Comparison of ENCODE assay signal across 9 mouse cellular contexts in genomic region chr9:14001517-14001916, GRCm38 (mm10).
DNase-seq lines count a peak whose midpoint lies in the region; ATAC-seq lines count a peak whose summit lies in the region.
"Had no signal": no experiment of that assay in that cellular context is flagged by ENCODE, and none has a peak within 500 bp of the region (broad histone marks: within the 10 kb centered on the region; RNA-seq: fewer than 3 reads in every experiment).

No protein-coding gene starts in this region.

- no peak overlapping the region for H3K27ac ChIP-seq in midbrain, embryonic 11.5 days (ENCODE audit: low read depth, low read length)
- H3K27ac ChIP-seq in midbrain, embryonic 16.5 days (ENCODE audit: low read length) = no peak overlapping the region
- H3K27ac ChIP-seq: stomach, embryonic 15.5 days had no signal

- no peaks in the 10 kb centered on the region for H3K4me1 ChIP-seq in midbrain, embryonic 11.5 days (ENCODE audit: control insufficient read depth, insufficient read depth, low read length)
- H3K4me1 ChIP-seq in midbrain, embryonic 16.5 days (ENCODE audit: control insufficient read depth, insufficient read depth, low read length) = peaks cover 2% of the 10 kb centered on the region; the same call in 1 of the 2 replicates
- H3K4me1 ChIP-seq: stomach, embryonic 15.5 days had no signal

- no peak overlapping the region for H3K4me3 ChIP-seq in midbrain, embryonic 11.5 days (ENCODE audit: low read depth, low read length)
- H3K4me3 ChIP-seq in midbrain, embryonic 16.5 days (ENCODE audit: low read depth, low read length) = no peak overlapping the region
- H3K4me3 ChIP-seq: stomach, embryonic 15.5 days had no signal

- ATAC-seq in midbrain, embryonic 11.5 days (ENCODE audit: low FRiP score) = no peak
- no peak for ATAC-seq in midbrain, embryonic 16.5 days

- H3K4me2 ChIP-seq in midbrain, embryonic 11.5 days = no peak overlapping the region
- no peak overlapping the region for H3K4me2 ChIP-seq in midbrain, embryonic 16.5 days (ENCODE audit: low read length)
- H3K4me2 ChIP-seq: stomach, embryonic 15.5 days had no signal

- no peaks in the 10 kb centered on the region for H3K9me3 ChIP-seq in midbrain, embryonic 11.5 days (ENCODE audit: control insufficient read depth, low read length)
- no peaks in the 10 kb centered on the region for H3K9me3 ChIP-seq in midbrain, embryonic 16.5 days (replicated peaks; ENCODE audit: control insufficient read depth, low read length, poor library complexity, severe bottlenecking)
- H3K9me3 ChIP-seq: stomach, embryonic 15.5 days had no signal

- peak; percentile 44 for DNase-seq in gastrocnemius, postnatal 10 days
- DNase-seq in gastrocnemius, adult 18-20 months (ENCODE audit: low spot score) = no peak
- DNase-seq in midbrain, embryonic 11.5 days (ENCODE audit: low spot score, missing footprints) = peak; percentile 91
- DNase-seq in c-Kit-negative CD71-positive TER-119-positive erythroid progenitor cells, embryonic 14.5 days (ENCODE audit: low read depth, low spot score) = peak; percentile 6
- DNase-seq in mesoderm, embryonic 11.5 days (ENCODE audit: low read depth, low spot score) = peak; percentile 19
- no peak for DNase-seq in urinary bladder, postnatal 10 days (ENCODE audit: low spot score)
- no peak for DNase-seq in heart, adult 18-20 months

- no peaks in the 10 kb centered on the region for H3K36me3 ChIP-seq in midbrain, embryonic 11.5 days (ENCODE audit: control insufficient read depth, insufficient read depth, low read length)
- H3K36me3 ChIP-seq in midbrain, embryonic 16.5 days (ENCODE audit: control insufficient read depth, insufficient read depth, low read length) = no peaks in the 10 kb centered on the region
- H3K36me3 ChIP-seq: stomach, embryonic 15.5 days had no signal

- no peak overlapping the region for H3K9ac ChIP-seq in midbrain, embryonic 11.5 days (ENCODE audit: low read length)
- H3K9ac ChIP-seq in midbrain, embryonic 16.5 days (ENCODE audit: low read depth, low read length) = no peak overlapping the region
- H3K9ac ChIP-seq: stomach, embryonic 15.5 days had no signal

- 77% methylated on average over 7 of the region's 7 CpGs for WGBS in midbrain, embryonic 11.5 days
- WGBS in midbrain, embryonic 16.5 days = 82% methylated on average over 7 of the region's 7 CpGs

- H3K27me3 ChIP-seq in midbrain, embryonic 11.5 days (ENCODE audit: control insufficient read depth, insufficient read depth, low read length) = no peaks in the 10 kb centered on the region
- no peaks in the 10 kb centered on the region for H3K27me3 ChIP-seq in midbrain, embryonic 16.5 days (ENCODE audit: control insufficient read depth, insufficient read depth, low read depth, low read length)
- H3K27me3 ChIP-seq: stomach, embryonic 15.5 days had no signal

Comparison
In these comparisons a context has a peak if more than half of its experiments do, and no peak if none do; other contexts are left out.
1. DNase-seq: peak in gastrocnemius, postnatal 10 days (single experiment), midbrain, embryonic 11.5 days (single experiment), c-Kit-negative CD71-positive TER-119-positive erythroid progenitor cells, embryonic 14.5 days (single experiment) and mesoderm, embryonic 11.5 days (single experiment); none in gastrocnemius, adult 18-20 months (single experiment), urinary bladder, postnatal 10 days (single experiment) and heart, adult 18-20 months (0 of 2).